Mouse (Mus musculus) kidney, adult 2 months (tissue): ENCODE measurements around the gene Rnf115.

Experiments used
- CTCF ChIP-seq: fragments of 200-500 bp; conservative IDR thresholded peaks from 2 replicates; pipeline ENCODE4 v1.5.1; 2011; ENCODE audit warnings: low read depth, mild to moderate bottlenecking, control low read depth, low read length, moderate library complexity, mixed read lengths; ENCODE audit not compliant: insufficient read depth, insufficient read length
- POLR2A ChIP-seq: fragments of 200-500 bp; IDR thresholded peaks from one replicate; pipeline ENCODE4 v1.6.1; 2011; ENCODE audit warnings: low read depth, low read length, control low read depth

GRCm38 (mm10) chr3:96684151-96684821 lies 43.2 kb upstream of the Rnf115 start:
- TF ChIP-seq POLR2A (no peak), CTCF (no peak)
